Mouse (Mus musculus) gastrocnemius, postnatal 14 days (tissue): ENCODE measurements around the gene Rgs8. TPM values are rescaled to one million over a fixed set of nuclear protein-coding genes. Genes with fewer than 3 reads are reported as not detected.

Experiments
- DNase-seq: peaks from one replicate; pipeline ENCODE4 v3.0.0; 2021; ENCODE audit warnings: mixed read lengths
- intact Hi-C: fragments of 180-260 bp; cut with DNase I; formaldehyde crosslinking; loops from one replicate; pipeline ENCODE4 v1.15.1; 2025; ENCODE audit warnings: low total_unique reads
- total RNA-seq, 2 experiments: library from RNA; stranded (reverse); gene quantifications; 2 replicates each; pipeline ENCODE4 v1.2.3; 2021

Rgs8 gene
- total RNA-seq, 2 experiments from 2014 or later = 0.31 to 0.68 TPM

DNA sequence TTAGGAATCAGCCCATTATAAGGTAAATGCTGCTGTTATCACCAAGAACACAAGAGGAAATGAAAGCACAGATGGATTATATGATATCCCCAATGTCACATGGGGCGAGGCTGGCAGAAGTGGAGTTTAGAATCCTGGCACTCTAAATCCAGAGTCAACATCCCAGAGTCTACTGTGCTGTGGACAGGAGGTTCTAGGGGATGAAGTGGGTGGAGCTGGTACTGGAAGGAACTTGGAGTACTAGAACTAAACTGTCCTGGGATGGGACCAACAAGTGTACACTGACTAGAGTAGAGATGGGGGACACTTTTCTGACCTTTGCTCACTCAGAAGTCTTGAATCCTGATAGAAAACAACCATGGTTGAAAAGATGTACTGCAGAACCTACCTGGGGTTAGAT lies 48.6 kb downstream of the Rgs8 start:
- intact Hi-C loops = no loop called here
- no peak for DNase-seq

DNA sequence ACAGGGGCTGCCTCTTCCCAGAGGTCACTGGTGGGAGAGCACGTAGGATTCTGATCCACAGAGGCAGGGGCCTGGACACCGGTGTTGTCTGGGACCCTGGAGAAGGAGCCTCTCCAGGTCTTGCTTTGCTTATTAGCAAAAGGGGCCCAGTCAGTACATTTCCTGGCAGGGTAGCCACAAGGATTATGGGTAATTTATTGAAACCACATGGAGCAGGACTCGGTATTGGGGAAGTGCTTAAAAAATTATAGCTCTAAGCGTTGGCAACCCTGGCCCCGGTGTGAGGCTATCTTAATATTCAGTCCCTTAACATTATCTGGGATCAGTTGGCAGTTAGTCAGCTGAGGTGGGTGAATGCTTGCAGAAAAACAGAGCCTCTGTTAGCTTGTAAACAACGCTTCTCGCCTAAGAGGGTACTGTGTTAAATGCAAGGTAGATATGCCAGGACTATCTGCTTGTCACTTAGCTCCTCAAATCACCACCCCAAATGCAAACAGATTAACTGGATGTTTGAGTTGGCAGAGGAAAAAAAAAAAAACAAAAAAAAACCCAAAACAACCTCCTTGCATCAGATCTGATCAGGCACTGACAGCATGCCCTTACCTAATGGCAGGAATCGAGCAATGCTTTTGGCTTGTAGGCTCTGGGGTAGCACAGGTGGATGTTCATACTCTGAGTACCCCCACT lies 49.5 kb downstream of the Rgs8 start:
- no peak for DNase-seq
- intact Hi-C loops = no loop called here

DNA sequence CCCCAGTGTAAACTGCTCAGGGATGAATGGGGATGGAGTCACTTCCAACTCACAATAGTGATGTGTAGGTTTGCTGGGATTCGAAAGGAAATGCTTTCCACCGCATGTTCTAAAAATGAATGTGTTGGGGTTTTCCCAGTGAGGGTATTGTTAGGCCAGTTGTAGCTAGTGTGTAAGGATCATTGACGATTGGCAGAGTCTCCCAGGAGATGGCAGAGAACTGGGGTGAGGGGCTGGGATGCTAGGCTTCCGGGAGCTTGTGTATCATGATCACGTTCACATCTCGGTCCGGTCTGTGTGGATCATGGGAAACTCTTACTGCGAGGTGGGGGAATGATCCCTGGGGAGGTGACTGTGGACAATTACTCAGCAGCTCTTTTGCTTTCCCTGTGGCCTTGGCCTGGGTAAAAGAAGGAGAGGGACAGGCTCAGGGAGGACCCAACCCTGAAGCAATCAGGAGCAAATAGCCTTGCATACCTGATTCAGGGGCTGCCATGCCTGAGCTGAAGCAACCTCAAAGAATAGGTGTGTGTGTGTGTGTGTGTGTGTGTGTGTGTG lies 50.1 kb downstream of the Rgs8 start:
- DNase-seq = no peak
- intact Hi-C loops = no loop called here

DNA sequence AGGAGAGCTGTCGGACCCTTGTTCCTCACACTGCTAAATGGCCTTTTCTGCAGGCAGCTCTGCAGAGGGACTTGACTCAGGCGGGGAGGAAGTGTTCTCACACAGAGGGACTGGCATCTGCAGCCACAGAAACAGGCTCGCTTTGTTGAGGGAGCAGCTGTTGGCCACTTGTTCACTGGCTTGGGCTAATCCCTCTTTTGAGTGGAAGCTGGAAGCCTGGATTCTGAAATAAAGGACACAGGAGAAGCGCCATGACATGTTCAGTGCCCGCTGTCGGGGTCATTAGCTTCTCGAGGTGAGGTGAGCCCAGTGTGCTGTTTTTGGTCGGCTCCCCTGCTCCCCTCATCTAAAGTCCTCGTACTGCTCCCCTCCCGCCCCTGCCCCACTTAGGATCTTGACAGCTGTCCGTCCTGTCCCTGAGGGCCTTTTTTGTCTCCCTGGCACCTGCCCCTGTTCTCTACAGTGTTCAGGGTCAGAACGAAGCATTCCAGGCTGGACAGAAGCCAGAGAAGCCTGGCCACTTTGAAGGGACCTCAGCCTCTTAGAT lies 50.7 kb downstream of the Rgs8 start:
- DNase-seq = peak; percentile 42
- intact Hi-C loops = no loop called here

DNA sequence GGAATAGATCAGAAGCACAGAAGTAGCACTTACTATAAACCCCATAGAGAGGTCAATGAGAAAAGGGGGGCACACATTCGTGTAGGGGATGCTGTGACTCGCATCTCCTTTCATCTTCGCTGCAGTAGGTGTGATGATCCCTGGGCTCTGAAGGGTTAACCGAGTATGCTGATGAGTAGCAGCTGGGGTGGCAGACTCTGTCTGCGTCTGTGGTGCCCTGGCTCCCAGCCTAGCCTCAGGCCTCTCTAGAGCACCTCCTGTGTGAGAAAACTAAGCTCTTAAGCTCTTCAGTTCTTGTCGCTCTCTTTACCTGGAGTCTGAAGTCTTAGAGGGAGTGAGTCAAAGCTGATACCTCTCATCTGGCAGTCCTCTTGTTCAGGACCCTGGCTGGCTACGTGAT lies 51.3 kb downstream of the Rgs8 start:
- DNase-seq = no peak
- intact Hi-C loops = no loop called here

DNA sequence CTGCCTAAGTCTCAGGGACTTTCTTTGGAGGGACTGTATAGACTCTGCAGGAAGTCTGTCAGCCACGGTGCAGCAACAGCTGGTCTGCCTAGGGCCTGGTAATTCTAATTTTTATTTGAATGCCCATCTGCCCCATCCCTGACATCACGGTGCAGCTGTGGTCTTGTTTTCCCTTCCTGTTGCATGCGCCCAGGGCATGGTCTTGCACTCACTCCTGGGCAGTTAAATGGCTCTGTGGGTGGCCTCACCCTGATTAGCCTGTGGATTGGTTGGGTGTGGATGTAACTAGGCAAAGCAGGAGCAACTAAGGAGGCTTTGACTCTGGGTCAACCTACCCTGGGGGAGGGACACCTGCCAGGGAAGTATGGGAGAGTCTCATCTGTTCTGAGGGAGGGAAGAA lies 52.2 kb downstream of the Rgs8 start:
- intact Hi-C loops = no loop called here

DNA sequence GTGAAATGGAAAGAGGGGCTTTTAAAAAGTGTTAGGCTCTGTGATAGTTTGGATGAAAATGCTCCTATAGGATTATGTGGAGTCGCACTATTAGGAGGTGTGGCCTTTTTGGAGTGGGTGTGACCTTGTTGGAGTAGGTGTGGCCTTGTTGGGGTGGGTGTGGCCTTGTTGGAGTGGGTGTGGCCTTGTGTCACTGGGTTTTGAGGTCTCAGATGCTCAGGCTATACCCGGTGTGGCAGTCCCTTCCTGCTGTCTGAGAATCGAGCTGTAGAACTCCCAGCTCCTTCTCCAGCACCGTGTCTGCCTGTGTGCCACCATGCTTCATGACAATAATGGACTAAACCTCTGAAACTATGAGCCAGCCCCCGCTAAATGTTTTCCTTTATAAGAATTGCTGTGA lies 55.8 kb downstream of the Rgs8 start:
- no peak for DNase-seq
- intact Hi-C loops = no loop called here

More for the DNA sequence above, 52.2 kb downstream of the Rgs8 start:
- no peak for DNase-seq

DNA sequence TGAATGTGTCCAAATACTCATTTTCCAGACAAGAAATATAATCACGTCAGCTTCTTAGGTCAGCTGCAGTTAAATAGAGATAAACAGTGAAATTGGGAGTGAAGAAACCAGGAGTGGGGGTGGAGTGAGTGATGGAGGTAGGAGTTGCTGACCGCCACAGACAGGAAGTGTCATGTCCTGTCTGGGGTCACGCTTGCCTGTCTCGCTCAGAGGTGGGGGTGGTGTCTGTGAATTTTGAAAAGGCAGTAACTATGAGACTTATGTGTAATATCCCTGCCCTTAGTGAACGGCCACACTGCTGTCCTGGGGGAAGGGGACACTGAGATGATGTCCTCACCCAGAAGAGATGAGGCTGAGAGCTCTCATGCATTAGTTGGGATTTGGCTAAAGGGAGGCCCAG lies 56.6 kb downstream of the Rgs8 start:
- intact Hi-C loops = no loop called here
- no peak for DNase-seq

DNA sequence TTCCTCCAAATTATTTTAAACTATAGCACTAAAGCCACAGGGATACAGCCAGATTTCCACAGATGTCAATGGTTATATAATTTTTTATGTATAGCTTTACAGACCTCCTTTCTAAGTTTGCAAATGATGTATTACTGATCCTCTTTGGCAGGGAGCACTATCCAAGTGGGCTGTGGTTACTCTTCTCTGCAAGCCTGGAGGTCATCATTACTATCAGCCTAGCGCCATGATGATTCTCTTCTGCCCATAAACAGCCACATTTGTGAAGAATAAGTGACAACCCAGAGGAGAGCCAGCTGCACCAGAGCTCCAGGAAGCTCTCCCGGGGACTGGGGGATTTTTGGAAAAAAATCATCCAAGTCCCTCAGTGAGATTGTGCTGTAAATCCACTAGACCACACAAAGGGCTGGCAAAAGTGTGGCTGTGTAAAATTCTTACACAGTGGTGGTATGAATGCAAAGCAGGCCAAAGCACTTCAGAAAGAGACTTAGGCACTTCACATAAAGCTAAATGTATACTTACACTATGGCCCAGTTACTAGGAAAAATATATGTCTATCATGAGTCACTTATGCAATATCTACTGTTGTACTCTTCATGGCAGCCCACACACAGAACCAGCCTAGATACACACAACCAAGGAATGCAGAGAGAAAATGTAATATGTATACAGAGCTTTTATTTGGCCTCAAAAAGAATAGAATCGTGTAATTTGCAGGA lies 58.9 kb downstream of the Rgs8 start:
- intact Hi-C loops = no loop called here
- DNase-seq = no peak

DNA sequence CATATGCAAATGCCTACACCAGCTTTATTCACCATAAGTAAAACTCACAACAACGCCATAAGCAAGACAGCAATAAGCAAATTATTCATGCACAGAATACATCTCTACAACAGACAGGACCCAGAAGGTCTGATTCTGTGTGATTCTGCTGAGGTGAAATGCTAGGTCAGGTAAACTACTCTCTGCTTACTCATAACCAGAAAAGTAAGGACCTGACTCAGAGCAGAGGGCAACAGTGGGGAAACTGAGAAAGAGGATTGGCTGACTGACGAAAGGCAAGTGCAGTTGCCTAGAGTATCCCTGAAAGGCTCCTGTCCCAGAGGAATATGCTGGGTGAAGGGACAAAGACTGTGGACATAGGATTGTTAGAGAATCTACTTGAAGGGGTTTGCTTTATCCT lies 59.8 kb downstream of the Rgs8 start:
- intact Hi-C loops = no loop called here
- no peak for DNase-seq

DNA sequence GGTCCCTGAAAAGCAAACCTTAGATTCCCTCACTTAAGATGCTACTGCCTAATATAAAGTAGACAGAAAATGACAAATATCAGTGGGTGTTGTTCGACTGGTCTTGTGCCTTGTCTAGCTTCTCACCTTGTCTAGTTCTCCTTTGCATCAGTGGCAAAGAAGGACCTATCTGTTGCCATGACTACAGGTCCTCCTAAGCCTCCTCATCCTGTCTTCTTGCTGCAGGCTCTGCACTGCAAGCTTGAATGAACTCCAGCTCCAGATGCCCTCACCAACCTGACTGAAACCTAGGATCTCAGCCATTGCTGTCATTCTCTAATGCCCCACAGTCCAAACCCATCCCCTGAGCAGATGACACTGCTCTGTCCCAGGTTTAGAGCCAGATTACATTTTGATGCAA lies 65.2 kb downstream of the Rgs8 start:
- intact Hi-C loops = no loop called here
- DNase-seq = no peak

DNA sequence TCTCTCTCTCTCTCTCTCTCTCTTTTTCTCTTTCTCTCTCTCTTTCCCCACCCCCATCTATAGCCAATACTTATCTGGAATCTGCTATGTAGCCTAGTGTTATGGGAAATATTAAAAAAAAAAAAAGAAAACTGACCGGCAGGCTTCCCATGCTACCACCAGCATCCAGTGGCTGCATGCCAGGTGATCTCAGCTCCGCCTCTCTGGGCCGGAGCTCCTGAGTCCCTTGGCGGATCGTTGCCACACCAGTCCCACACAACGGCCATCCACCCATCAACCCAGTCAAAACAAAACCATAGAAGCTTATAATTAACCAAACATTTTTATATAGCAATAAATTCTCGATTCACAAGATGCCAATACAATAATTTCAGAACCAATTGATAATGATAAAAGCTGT lies 68.1 kb downstream of the Rgs8 start:
- intact Hi-C loops = no loop called here

DNA sequence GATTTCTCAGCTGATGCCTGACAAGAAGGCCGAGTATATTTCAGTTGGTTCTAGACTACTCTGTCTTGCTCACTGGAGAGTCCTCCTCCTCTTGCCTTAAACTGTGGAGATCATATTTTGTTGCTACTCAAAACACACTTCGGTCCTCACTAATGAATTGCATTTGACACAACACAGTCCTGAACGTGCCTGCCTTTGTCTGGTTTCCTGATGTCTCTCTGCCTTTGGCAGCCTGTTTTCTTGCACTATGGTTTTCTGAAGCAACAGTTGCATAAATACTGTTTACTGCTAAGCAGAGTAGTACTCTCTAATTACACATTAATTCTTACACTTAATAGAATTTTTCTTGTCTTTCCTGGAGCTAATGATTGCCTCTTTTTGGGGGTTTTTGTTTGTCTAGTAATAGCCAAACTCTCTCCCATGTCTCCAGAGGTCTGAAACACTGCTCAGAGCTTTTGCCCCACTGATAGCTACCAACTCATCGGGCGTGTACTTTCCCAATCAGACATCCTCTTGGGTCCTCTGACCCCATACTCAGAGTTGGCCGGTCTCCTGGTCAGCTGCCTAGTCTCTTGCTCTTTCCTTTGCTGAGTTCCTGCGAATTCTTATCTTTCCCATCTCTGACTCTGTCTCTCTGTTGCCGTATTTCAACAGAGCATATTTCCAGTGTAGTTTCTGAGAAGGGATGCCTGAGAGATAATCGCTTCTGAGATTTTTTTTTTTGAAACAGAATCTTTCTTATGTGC lies 68.9 kb downstream of the Rgs8 start:
- intact Hi-C loops = no loop called here
- no peak for DNase-seq

More for the DNA sequence above, 68.1 kb downstream of the Rgs8 start:
- no peak for DNase-seq

DNA sequence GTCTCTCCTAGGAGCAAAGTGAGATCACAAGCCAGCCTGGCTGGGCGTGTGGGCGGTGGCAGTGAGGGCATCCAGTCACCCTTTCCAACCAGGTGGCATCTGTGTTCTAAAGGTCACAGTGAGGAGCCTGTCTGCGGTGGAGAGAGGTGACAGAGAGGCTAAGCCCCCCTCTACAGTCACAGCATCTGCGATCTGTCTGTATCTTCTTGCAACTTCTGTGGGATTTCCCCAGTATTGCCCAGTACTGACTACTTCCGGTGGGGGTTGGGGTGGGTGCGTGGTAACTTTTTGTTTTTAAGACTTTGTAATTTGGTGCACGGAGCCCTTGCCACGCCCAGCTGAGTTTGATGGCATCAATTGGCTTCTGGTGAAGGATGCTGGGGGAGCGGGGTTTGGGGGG lies 70.6 kb downstream of the Rgs8 start:
- intact Hi-C loops = no loop called here

DNA sequence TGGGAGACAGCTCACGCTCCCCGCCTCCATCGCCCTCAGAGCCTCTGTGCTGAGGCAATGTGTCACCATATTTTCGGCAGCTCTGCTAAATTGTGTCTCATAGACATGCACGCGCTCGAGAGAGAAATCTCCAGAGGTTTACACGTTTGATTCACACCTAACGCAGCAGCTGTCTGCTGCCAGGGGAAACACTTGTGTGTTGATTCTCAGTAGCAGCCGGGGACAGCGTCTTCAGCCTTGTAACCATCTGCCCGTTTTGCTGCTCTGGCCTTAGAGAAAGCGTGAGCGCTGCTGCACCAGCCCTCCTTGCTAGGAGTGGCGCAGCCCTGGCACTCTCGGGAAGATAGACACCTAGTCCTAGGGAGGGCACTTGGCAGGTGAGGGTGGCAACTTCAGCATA lies 73.8 kb downstream of the Rgs8 start:
- intact Hi-C loops = no loop called here
- DNase-seq = no peak

More for the DNA sequence above, 70.6 kb downstream of the Rgs8 start:
- no peak for DNase-seq

DNA sequence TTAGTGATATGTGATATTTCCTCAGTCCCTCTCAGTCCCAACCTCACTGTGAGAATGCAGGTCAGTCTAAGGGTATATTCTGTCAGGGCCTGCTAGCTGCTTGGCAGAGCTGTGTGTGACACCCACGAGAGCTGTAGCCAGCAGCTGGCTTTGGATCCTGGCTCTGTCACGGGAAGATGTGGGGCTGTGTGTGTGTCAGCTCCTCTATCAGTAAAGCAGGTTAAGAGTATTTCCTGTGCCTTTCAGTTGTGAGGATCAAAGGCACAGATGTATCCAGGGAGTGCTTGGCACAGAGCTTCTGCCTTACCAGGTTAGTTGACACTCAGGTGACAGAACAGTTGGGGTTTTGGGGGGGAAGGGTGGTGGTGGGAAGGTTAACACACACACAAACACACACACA lies 77.0 kb downstream of the Rgs8 start:
- DNase-seq = no peak
- intact Hi-C loops = loop anchor here (10.0 kb wide), 1 partner anchor 55 kb away; no protein-coding TSS in a partner anchor

DNA sequence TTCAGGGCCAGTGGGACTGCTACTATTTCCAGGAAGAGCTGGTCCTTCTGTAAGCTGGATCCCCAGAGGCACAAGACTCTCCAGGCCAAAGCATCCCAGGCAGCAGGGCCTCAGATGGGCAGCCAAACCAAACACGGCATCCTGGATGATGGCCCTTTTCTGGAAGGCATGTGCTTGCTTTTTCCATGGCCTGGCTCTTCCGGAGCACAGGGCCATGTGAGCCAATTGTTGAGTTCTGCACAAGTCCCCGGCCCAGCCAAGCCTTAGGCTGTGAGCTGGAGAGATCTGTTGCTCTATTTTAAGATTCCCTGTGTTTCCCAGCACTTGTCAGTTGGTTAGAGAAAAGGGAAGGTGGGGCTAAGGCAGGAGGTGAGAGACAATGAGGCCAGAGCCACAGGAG lies 77.8 kb downstream of the Rgs8 start:
- DNase-seq = peak; percentile 65
- intact Hi-C loops = loop anchor here (10.0 kb wide), 1 partner anchor 56 kb away; no protein-coding TSS in a partner anchor

DNA sequence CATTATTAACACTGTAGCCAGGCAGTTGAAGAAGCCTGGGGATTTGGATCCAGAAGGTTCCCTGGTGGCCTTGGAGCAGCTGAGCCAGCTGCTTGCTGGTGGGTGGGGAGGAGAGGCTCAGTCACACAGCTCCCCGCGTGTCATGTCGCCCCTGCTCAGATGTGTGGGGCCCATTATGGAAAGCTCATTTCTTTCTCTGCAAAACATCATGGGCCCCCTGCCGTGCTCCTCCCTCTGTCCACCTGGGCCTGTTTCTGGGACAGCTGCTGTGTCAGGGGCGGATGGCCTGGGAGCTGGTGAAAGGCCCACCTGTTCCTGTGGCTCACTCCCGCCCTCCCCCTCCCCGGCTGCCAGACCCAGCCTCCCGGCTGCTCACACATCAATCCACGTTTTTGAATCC lies 80.4 kb downstream of the Rgs8 start:
- no peak for DNase-seq
- intact Hi-C loops = loop anchor here (10.0 kb wide), 1 partner anchor 58 kb away; no protein-coding TSS in a partner anchor

DNA sequence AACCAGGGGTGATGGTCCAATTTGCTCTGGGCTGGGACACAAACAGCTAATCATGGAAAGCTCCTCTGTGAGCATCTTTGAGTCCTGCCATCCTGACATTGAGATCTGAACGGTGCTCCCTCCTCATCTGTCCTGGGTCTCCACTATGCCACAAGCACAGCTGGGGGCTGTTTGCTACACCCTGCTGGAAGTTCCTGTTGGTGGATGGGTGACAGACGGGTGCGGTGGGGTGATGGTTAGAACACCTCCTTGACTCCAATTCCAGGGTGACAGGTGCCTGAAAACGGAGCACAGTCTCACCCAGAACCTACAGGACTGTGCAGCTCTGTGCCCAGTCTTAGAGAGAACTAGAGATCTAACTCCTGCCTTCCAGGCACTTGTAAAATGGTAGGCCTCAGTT lies 82.0 kb downstream of the Rgs8 start:
- DNase-seq = no peak
- intact Hi-C loops = loop anchor here (10.0 kb wide), 1 partner anchor 60 kb away; no protein-coding TSS in a partner anchor

DNA sequence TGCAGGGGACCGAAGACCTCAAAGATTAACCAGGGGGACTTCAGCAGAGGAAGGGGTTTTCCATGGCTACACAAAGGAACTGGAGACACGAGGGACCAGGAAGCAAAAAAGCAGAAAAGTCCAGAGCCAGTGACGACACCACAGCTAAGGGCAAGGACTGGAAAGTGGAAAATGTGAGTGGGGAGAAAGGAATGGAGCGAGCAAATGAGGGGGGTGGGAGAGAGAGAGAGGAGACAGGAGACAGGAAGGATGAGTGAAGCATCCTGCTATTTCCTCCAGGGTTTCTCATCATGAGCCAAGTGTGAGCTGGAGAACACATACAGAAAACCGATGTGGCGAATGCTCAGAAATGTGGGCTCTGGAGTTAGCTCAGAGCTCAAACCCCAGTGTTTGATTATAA lies 83.3 kb downstream of the Rgs8 start:
- intact Hi-C loops = loop anchor here (10.0 kb wide), 1 partner anchor 61 kb away; no protein-coding TSS in a partner anchor
- DNase-seq = no peak
